Mouse (Mus musculus) bone marrow macrophage, adult 2 months (primary cell): ENCODE measurements around the gene Dse.

Experiments
- CTCF ChIP-seq: IDR thresholded peaks from 2 replicates; pipeline ENCODE4 v1.5.1; 2012; ENCODE audit warnings: low read depth, mild to moderate bottlenecking, low read length, moderate library complexity
- POLR2A ChIP-seq: IDR thresholded peaks from 2 replicates; pipeline ENCODE4 v1.6.1; 2012; ENCODE audit warnings: mild to moderate bottlenecking, low read depth, low read length, borderline replicate concordance

DNA sequence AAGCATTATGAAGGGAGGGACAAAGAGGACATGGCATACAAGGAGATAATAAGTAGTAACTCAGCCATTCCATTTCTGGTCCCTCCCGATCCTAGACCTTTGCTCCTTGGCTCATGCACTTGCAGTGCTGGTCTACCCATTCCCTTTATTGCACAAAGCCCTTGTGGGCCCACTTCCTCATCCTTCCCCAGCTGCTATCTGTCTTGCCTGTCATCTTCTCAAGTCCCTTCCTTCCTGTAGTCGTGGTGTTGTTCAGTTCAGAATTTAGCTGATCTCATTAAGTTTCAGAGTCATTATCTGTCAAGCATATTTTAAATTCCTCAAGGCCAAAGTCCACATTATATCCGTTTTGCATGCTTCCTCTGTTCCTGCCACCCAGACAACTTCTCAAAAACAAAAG is 9.5 kb downstream of the Dse start:
- TF ChIP-seq CTCF: no peak
- no peak for TF ChIP-seq POLR2A
